Comparison of ENCODE assay signal across 1 mouse cellular context in the genomic region with DNA sequence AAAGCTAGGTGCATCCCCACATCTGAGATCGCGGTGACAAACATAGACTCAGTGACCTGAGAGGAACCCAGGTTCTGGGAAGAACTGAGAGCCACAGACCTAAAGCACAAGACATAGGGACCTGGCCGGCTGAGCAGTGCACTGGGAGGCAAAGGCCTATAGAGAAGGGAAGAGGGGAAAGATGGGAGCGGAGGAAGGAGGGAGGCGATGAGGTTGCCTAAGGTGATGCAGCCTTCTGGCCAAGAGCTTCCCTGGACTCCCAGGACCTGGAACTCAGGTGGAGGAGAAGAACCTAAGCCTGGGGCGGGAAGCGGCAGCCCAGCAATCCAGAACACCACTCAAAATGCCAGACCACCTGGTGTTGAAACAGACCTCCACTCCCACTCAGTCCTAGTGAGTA.
TF ChIP-seq lines count a peak whose summit lies in the region.

No protein-coding gene starts in this region.

TF ChIP-seq in CH12.LX, 34 proteins besides CTCF, POLR2A, EP300 and RAD21 (continued from another document):
- TF ChIP-seq E2F4 (IDR thresholded peaks at IDR 0.05; ENCODE audit: insufficient replicate concordance, low read depth, low read length) (no peak), KAT2A (IDR thresholded peaks at IDR 0.05; ENCODE audit: insufficient replicate concordance, low read length) (no peak), SIN3A (IDR thresholded peaks at IDR 0.05; ENCODE audit: low read length) (no peak)
